Mouse (Mus musculus) heart, postnatal 0 days (tissue): Measurements from ENCODE around the gene Gba2. TPM values are rescaled to one million over a fixed set of nuclear protein-coding genes. Genes with fewer than 3 reads are reported as not detected.

ENCODE experiments used
- ATAC-seq: fragments of 200-750 bp; cut with Nextera tagmentation; 2 replicates; pipeline ENCODE4 v1.8.0; 2017; ENCODE audit warnings: low read depth, moderate number of reproducible peaks, moderate library complexity; ENCODE audit not compliant: insufficient read depth
- DNase-seq: peaks from one replicate; pipeline ENCODE4 v3.0.0-alpha.2; 2016; ENCODE audit warnings: low spot score
- H3K27ac ChIP-seq: fragments of 300-500 bp; sonication (generic); 2 replicates; pipeline ENCODE4 v1.5.1; 2014; ENCODE audit warnings: low read depth, mild to moderate bottlenecking
- H3K27me3 ChIP-seq: fragments of 300-500 bp; sonication (generic); 2 replicates; pipeline ENCODE4 v1.6.1; 2014; ENCODE audit warnings: low read length, mixed read lengths; ENCODE audit not compliant: control insufficient read depth, insufficient read depth
- H3K36me3 ChIP-seq: fragments of 300-500 bp; sonication (generic); replicated peaks from 2 replicates; pipeline ENCODE4 v1.6.1; 2014; ENCODE audit warnings: low read length, mixed read lengths; ENCODE audit not compliant: control insufficient read depth, insufficient read depth
- H3K4me1 ChIP-seq: fragments of 300-500 bp; sonication (generic); 2 replicates; pipeline ENCODE4 v1.6.1; 2014; ENCODE audit warnings: antibody characterized with exemption; ENCODE audit not compliant: control insufficient read depth, insufficient read depth
- H3K4me2 ChIP-seq: fragments of 300-500 bp; sonication (generic); 2 replicates; pipeline ENCODE4 v1.6.1; 2014; ENCODE audit warnings: low read depth, mild to moderate bottlenecking, low read length, moderate library complexity
- H3K4me3 ChIP-seq: fragments of 300-500 bp; sonication (generic); 2 replicates; pipeline ENCODE4 v1.5.1; 2014; ENCODE audit warnings: low read depth, low read length
- H3K9ac ChIP-seq: fragments of 300-500 bp; sonication (generic); replicated peaks from 2 replicates; pipeline ENCODE4 v1.6.1; 2014; ENCODE audit warnings: low read depth, low read length, mixed read lengths
- H3K9me3 ChIP-seq: fragments of 300-500 bp; sonication (generic); replicated peaks from 2 replicates; pipeline ENCODE4 v1.6.1; 2016; ENCODE audit warnings: low read length; ENCODE audit not compliant: control insufficient read depth
- CTCF ChIP-seq: IDR thresholded peaks from 2 replicates; pipeline ENCODE4 v1.5.1; 2016; ENCODE audit warnings: antibody characterized with exemption, control low read depth, low read depth
- EP300 ChIP-seq: IDR thresholded peaks from 2 replicates; pipeline ENCODE4 v1.6.1; 2016; ENCODE audit warnings: antibody characterized with exemption, low read depth
- WGBS: fragments of 180-500 bp; shearing (Covaris S2); extraction: QIAGEN DNeasy Blood & Tissue Kit; methylation state at CpG from one replicate; pipeline ENCODE4 v1.1.7; 2014; 5-methylcytosine and 5-hydroxymethylcytosine counted together
- polyA plus RNA-seq: library from polyadenylated mRNA; unstranded; fragments of >200 nt; fragmentation: Nextera tagmentation; extraction: Ambion mirVana; gene quantifications from 2 replicates; pipeline ENCODE4 v1.2.1, GENCODE M21; 2015
- total RNA-seq: library from RNA; depleted of rRNA; stranded (reverse); fragments of >200 nt; gene quantifications from 2 replicates; pipeline ENCODE4 v1.2.3, GENCODE M21; 2014; ENCODE audit warnings: low replicate concordance; rRNA removed

Gene Gba2
- total and polyA plus RNA-seq, 2 experiments from 2014 or later, result 11.0 to 14.0 TPM

- peak; percentile 75 for DNase-seq
- no peaks in the 10 kb centered on the region for H3K4me1 ChIP-seq
- TF ChIP-seq CTCF, result peak; percentile 76
- TF ChIP-seq EP300, result no peak
- H3K27ac ChIP-seq, result no peak overlapping the region
- H3K36me3 ChIP-seq, result peaks cover 48% of the 10 kb centered on the region
- no peak overlapping the region for H3K9ac ChIP-seq
- H3K9me3 ChIP-seq, result no peaks in the 10 kb centered on the region
- 12% methylated on average over 7 of the region's 7 CpGs for WGBS
- ATAC-seq, result 0 out of 2 replicates have a peak, but pooled peaks have one; percentile 25
- no peak overlapping the region for H3K4me3 ChIP-seq
- H3K4me2 ChIP-seq, result no peak overlapping the region
- H3K27me3 ChIP-seq, result no peaks in the 10 kb centered on the region
Observed at GRCm38 (mm10) chr4:43530581-43530980, 48.1 kb downstream of the Gba2 start.

- TF ChIP-seq CTCF (no peak), EP300 (no peak)
- 0 out of 2 replicates have a peak, but pooled peaks have one; percentile 27 for ATAC-seq
- peaks cover 43% of the 10 kb centered on the region for H3K36me3 ChIP-seq
- no peak overlapping the region for H3K4me2 ChIP-seq
- H3K27ac ChIP-seq, result no peak overlapping the region
- H3K9ac ChIP-seq, result no peak overlapping the region
- WGBS, result 17% methylated on average over 8 of the region's 8 CpGs
- H3K9me3 ChIP-seq, result no peaks in the 10 kb centered on the region
- no peaks in the 10 kb centered on the region for H3K4me1 ChIP-seq
- peak; percentile 18 for DNase-seq
- no peak overlapping the region for H3K4me3 ChIP-seq
- H3K27me3 ChIP-seq, result no peaks in the 10 kb centered on the region
Observed at GRCm38 (mm10) chr4:43530081-43530501, 48.6 kb downstream of the Gba2 start.

DNA sequence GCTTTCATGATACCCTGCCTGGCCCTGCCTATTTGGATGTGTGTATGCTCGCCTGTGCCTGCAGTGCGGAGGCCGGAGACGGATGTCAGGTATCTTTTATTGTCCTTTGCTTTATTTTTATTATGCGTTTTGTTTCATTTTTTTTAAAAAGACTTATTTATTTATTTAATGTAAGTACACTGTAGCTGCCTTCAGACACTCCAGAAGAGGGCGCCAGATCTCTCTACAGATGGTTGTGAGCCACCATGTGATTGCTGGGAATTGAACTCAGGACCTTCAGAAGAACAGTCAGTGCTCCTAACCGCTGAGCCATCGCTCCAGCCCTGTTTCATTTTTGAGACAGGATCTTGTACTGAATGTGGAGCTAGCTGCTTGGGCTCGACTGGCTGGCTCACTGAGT, 50.2 kb downstream of the Gba2 start:
- H3K4me1 ChIP-seq, result 0 out of 2 replicates have a peak, but pooled peaks cover 5% of the 10 kb centered on the region
- H3K9ac ChIP-seq, result no peak overlapping the region
- TF ChIP-seq EP300 (no peak), CTCF (no peak)
- ATAC-seq (no peak), DNase-seq (no peak)
- 84% methylated on average over 9 of the region's 9 CpGs for WGBS
- peaks cover 27% of the 10 kb centered on the region for H3K36me3 ChIP-seq
- no peak overlapping the region for H3K27ac ChIP-seq
- no peaks in the 10 kb centered on the region for H3K9me3 ChIP-seq
- no peak overlapping the region for H3K4me3 ChIP-seq
- no peak overlapping the region for H3K4me2 ChIP-seq
- H3K27me3 ChIP-seq, result no peaks in the 10 kb centered on the region

DNA sequence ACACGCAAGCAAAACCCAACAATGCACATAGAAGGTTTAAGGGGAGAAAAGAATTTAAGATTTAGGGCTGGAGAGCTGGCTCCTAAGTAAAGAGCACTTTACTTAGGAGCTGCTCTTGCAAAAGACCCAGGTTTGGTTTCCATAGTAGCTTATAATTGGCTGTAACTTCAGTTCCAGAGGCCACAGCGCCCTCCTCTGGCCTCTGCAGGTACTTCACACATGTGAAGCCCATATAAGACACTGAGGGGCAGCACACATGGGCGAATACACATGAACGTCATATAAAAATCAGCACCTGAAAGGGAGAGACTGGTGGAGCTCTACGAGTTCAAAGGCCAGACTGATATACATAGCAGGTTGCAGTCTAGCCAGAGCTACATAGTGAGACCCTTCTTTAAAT, 50.8 kb downstream of the Gba2 start:
- ATAC-seq, result no peak
- no peaks in the 10 kb centered on the region for H3K27me3 ChIP-seq
- no peak overlapping the region for H3K4me2 ChIP-seq
- H3K4me3 ChIP-seq, result no peak overlapping the region
- no peak overlapping the region for H3K9ac ChIP-seq
- no peak overlapping the region for H3K27ac ChIP-seq
- H3K36me3 ChIP-seq, result peaks cover 21% of the 10 kb centered on the region
- WGBS, result 69% methylated on average over 5 of the region's 5 CpGs
- 0 out of 2 replicates have a peak, but pooled peaks cover 5% of the 10 kb centered on the region for H3K4me1 ChIP-seq
- no peak for DNase-seq
- no peaks in the 10 kb centered on the region for H3K9me3 ChIP-seq
- no peak for TF ChIP-seq EP300
- TF ChIP-seq CTCF, result peak; percentile 35

GRCm38 (mm10) chr4:43519956-43520355, 58.7 kb downstream of the Gba2 start:
- H3K4me2 ChIP-seq, result peak overlapping the region; percentile 51
- H3K4me1 ChIP-seq, result peaks cover 32% of the 10 kb centered on the region
- peak; percentile 73 for DNase-seq
- no peak overlapping the region for H3K9ac ChIP-seq
- ATAC-seq, result peak; percentile 25; the same call in 1 of the 2 replicates
- no peak overlapping the region for H3K4me3 ChIP-seq
- H3K9me3 ChIP-seq, result no peaks in the 10 kb centered on the region
- H3K27me3 ChIP-seq, result no peaks in the 10 kb centered on the region
- peak overlapping the region; percentile 83 for H3K27ac ChIP-seq
- TF ChIP-seq CTCF, result no peak
- TF ChIP-seq EP300, result no peak
- H3K36me3 ChIP-seq, result peaks cover 16% of the 10 kb centered on the region; the same call in 1 of the 2 replicates
- 11% methylated on average over 6 of the region's 6 CpGs for WGBS

- ATAC-seq, result no peak
- Histone ChIP-seq H3K27me3 (no peaks in the 10 kb centered on the region), H3K9ac (no peak overlapping the region), H3K4me1 (peaks cover 32% of the 10 kb centered on the region), H3K36me3 (peaks cover 16% of the 10 kb centered on the region; the same call in 1 of the 2 replicates), H3K27ac (no peak overlapping the region), H3K4me3 (no peak overlapping the region), H3K4me2 (peak overlapping the region; percentile 51), H3K9me3 (no peaks in the 10 kb centered on the region)
- 37% methylated on average over 10 of the region's 10 CpGs for WGBS
- no peak for DNase-seq
- no peak for TF ChIP-seq CTCF
- TF ChIP-seq EP300, result no peak
Observed at GRCm38 (mm10) chr4:43519551-43519950, 59.1 kb downstream of the Gba2 start.

Other genes with a start within 250 kb of the Gba2 start
- gene Rusc2, start 196.9 kb downstream of the Gba2 start, total RNA-seq, result 32.2 and 34.9 TPM in 2 replicates
- gene Rusc2, start 196.9 kb downstream of the Gba2 start, polyA plus RNA-seq, result 7.2 and 8.0 TPM in 2 replicates
- not detected in 2 replicates for gene Fam166b, start 149.7 kb downstream of the Gba2 start, total RNA-seq
- 0.14 and 0.25 TPM in 2 replicates for gene Fam166b, start 149.7 kb downstream of the Gba2 start, polyA plus RNA-seq
- gene Tesk1, start 136.9 kb downstream of the Gba2 start, total RNA-seq, result 51.3 and 55.5 TPM in 2 replicates
- gene Tesk1, start 136.9 kb downstream of the Gba2 start, polyA plus RNA-seq, result 3.9 and 5.1 TPM in 2 replicates
- 0.08 and 0.81 TPM in 2 replicates for gene Cd72, start 124.2 kb downstream of the Gba2 start, total RNA-seq
- 3.4 TPM in 2 replicates for gene Cd72, start 124.2 kb downstream of the Gba2 start, polyA plus RNA-seq
- 2.8 TPM in 1 of 2 replicates, not detected in the other for gene Sit1, start 95.1 kb downstream of the Gba2 start, total RNA-seq
- gene Sit1, start 95.1 kb downstream of the Gba2 start, polyA plus RNA-seq, result not detected in 2 replicates
- gene Ccdc107, start 86.0 kb downstream of the Gba2 start, total RNA-seq, result 26.6 and 44.0 TPM in 2 replicates
- gene Ccdc107, start 86.0 kb downstream of the Gba2 start, polyA plus RNA-seq, result 81.7 and 82.4 TPM in 2 replicates
- gene Arhgef39, start 79.2 kb downstream of the Gba2 start, total RNA-seq, result 18.7 and 27.0 TPM in 2 replicates
- gene Arhgef39, start 79.2 kb downstream of the Gba2 start, polyA plus RNA-seq, result 7.3 and 8.8 TPM in 2 replicates
- 4.6 TPM in 1 of 2 replicates, not detected in the other for gene Car9, start 71.9 kb downstream of the Gba2 start, total RNA-seq
- 0.80 and 1.1 TPM in 2 replicates for gene Car9, start 71.9 kb downstream of the Gba2 start, polyA plus RNA-seq
- gene Tpm2, start 55.1 kb downstream of the Gba2 start, total RNA-seq, result 25.7 and 67.0 TPM in 2 replicates
- gene Tpm2, start 55.1 kb downstream of the Gba2 start, polyA plus RNA-seq, result 109 TPM in 2 replicates
- 30.1 and 46.3 TPM in 2 replicates for gene Creb3, start 16.5 kb downstream of the Gba2 start, total RNA-seq
- gene Creb3, start 16.5 kb downstream of the Gba2 start, polyA plus RNA-seq, result 49.1 and 53.4 TPM in 2 replicates
- 141 and 185 TPM in 2 replicates for gene Tln1, start 16.2 kb downstream of the Gba2 start, total RNA-seq
- gene Tln1, start 16.2 kb downstream of the Gba2 start, polyA plus RNA-seq, result 67.1 and 77.2 TPM in 2 replicates
- 12.4 and 21.1 TPM in 2 replicates for gene Rgp1, start 158 bp downstream of the Gba2 start, total RNA-seq
- 10.8 and 10.9 TPM in 2 replicates for gene Rgp1, start 158 bp downstream of the Gba2 start, polyA plus RNA-seq
- not detected in 2 replicates for gene Msmp, start 5.6 kb upstream of the Gba2 start, total RNA-seq
- 1.2 TPM in 1 of 2 replicates, not detected in the other for gene Msmp, start 5.6 kb upstream of the Gba2 start, polyA plus RNA-seq
- gene Npr2, start 53.1 kb upstream of the Gba2 start, total RNA-seq, result 17.7 and 23.1 TPM in 2 replicates
- 6.6 and 6.9 TPM in 2 replicates for gene Npr2, start 53.1 kb upstream of the Gba2 start, polyA plus RNA-seq
- not detected in 2 replicates for gene Spag8, start 74.7 kb upstream of the Gba2 start, total RNA-seq
- gene Spag8, start 74.7 kb upstream of the Gba2 start, polyA plus RNA-seq, result 0.44 and 0.62 TPM in 2 replicates
- gene Hint2, start 77.6 kb upstream of the Gba2 start, total RNA-seq, result 358 and 378 TPM in 2 replicates
- gene Hint2, start 77.6 kb upstream of the Gba2 start, polyA plus RNA-seq, result 322 and 361 TPM in 2 replicates
- gene Tmem8b, start 90.1 kb upstream of the Gba2 start, total RNA-seq, result 9.6 and 24.9 TPM in 2 replicates
- 4.5 and 4.9 TPM in 2 replicates for gene Tmem8b, start 90.1 kb upstream of the Gba2 start, polyA plus RNA-seq
- gene Fam221b, start 90.3 kb upstream of the Gba2 start, total RNA-seq, result not detected in 2 replicates
- gene Fam221b, start 90.3 kb upstream of the Gba2 start, polyA plus RNA-seq, result 3.6 and 4.0 TPM in 2 replicates
- gene Olfr70, start 121.9 kb upstream of the Gba2 start, total RNA-seq, result 0.15 TPM in 1 of 2 replicates, not detected in the other
- not detected in 2 replicates for gene Olfr70, start 121.9 kb upstream of the Gba2 start, polyA plus RNA-seq
- not detected in 2 replicates for gene Olfr71, start 131.4 kb upstream of the Gba2 start, total RNA-seq
- gene Olfr71, start 131.4 kb upstream of the Gba2 start, polyA plus RNA-seq, result not detected in 2 replicates
- gene Hrct1, start 148.3 kb upstream of the Gba2 start, total RNA-seq, result 8.2 and 9.5 TPM in 2 replicates
- gene Hrct1, start 148.3 kb upstream of the Gba2 start, polyA plus RNA-seq, result 4.5 and 4.9 TPM in 2 replicates
- gene Spaar, start 151.2 kb upstream of the Gba2 start, total RNA-seq, result 1.6 and 6.3 TPM in 2 replicates
- 1.1 and 1.3 TPM in 2 replicates for gene Spaar, start 151.2 kb upstream of the Gba2 start, polyA plus RNA-seq
- gene Olfr159, start 192.1 kb upstream of the Gba2 start, total RNA-seq, result not detected in 2 replicates
- not detected in 2 replicates for gene Olfr159, start 192.1 kb upstream of the Gba2 start, polyA plus RNA-seq
- not detected in 2 replicates for gene Olfr156, start 245.0 kb upstream of the Gba2 start, total RNA-seq
- not detected in 2 replicates for gene Olfr156, start 245.0 kb upstream of the Gba2 start, polyA plus RNA-seq